Mouse (Mus musculus) 3T3-L1 (cell line): Measurements from ENCODE around the gene Olfr1392.

Source experiments
- DNase-seq: peaks from one replicate; pipeline ENCODE4 v3.0.0-alpha.2; 2015; ENCODE audit warnings: low read depth, low spot score

The Olfr1392 gene

GRCm38 (mm10) chr11:49251380-49251761 lies 33.7 kb upstream of the Olfr1392 start:
- no peak for DNase-seq

DNA sequence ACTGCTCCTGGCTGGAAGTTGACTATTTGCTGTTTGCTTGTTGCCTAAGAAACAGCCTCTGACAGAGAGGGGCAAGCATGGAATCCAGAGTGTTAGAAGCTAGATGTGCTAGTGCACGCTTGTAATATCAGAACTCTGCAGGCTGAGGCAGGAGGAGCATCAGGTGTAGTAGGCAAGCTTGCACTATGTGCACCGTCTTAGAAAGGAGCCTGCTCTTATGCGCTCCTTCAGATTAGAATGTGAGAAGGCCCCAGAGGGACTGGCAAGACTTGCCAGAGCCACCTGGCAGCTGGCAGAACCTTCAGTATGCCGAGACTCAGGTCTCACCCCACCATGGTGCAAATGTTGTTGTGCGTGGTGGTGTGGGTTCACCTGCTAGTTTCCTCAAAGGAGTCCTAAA lies 33.0 kb upstream of the Olfr1392 start:
- DNase-seq, result no peak

DNA sequence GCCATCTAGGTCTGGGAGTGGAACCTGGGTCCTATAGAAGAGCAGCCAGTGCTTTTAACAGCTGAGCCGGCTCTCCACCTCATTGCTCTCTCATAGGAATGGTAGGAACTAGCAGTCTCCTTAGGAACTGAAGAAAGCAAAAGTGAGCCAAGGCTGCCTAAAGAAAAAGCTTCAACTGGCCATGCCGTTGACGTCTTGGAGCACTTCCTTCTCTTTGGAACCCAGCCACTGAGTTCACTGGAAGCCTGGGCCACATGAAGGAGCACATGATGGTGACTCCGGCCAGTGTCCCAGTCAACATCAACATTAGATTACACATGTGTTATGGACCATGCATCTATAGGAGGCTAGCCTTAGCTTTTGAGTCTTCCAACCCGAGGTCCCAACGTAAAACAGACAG lies 32.0 kb upstream of the Olfr1392 start:
- no peak for DNase-seq

GRCm38 (mm10) chr11:49259296-49259695 lies 25.8 kb upstream of the Olfr1392 start:
- no peak for DNase-seq

GRCm38 (mm10) chr11:49259829-49260228 lies 25.3 kb upstream of the Olfr1392 start:
- no peak for DNase-seq

GRCm38 (mm10) chr11:49260598-49261312 lies 24.3 kb upstream of the Olfr1392 start:
- DNase-seq, result no peak

DNA sequence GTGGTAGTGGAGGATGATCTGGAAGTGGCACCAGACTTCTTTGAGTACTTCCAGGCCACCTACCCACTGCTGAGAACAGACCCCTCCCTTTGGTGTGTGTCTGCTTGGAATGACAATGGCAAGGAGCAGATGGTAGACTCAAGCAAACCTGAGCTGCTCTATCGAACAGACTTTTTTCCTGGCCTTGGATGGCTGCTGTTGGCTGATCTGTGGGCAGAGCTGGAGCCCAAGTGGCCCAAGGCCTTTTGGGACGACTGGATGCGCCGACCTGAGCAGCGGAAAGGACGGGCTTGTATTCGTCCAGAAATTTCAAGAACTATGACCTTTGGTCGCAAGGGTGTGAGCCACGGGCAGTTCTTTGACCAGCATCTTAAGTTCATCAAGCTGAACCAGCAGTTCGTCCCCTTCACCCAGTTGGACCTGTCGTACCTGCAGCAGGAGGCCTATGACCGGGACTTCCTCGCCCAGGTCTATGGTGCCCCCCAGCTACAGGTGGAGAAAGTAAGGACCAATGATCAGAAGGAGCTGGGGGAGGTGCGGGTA lies 23.7 kb upstream of the Olfr1392 start:
- DNase-seq, result no peak

- no peak for DNase-seq
Observed at GRCm38 (mm10) chr11:49262286-49262685, 22.8 kb upstream of the Olfr1392 start.

DNA sequence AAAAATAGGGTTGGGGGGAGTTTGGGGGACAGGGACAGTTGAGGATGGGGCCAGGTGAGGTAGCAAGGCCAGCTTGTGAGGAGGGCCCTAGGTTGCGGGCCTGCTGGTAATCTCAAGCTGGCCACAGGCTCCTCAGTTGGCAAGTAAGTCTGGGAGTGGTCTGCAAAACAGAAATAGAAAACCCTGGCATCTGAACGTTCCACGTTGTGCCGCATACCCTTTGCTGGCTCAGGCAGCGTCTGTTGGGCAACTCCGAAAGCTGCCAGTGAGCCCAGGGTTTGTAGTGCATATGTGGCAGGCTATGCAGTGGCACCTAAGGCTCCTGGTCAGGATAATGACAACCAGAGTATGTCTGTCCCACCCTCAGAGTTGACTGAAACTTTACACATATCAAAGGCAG lies 21.9 kb upstream of the Olfr1392 start:
- no peak for DNase-seq

DNA sequence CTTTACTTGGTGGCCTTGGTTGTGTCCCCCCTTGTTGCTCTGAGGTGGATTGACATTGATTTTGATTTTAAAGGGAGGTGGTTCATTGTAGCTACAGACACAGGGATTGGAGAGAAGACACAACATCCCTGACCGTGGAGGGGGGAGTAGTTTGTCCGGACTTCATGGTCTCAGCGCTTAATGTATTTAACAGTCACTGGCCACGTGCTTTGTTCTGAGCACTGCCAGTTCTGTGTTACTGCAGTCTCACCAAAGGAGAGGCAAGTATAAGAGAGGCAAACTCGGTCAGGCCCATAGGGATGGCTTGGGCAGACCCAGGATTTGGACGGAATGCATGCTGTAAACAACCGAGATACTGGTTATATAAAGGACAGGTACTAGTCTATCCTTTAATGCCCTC lies 21.0 kb upstream of the Olfr1392 start:
- no peak for DNase-seq

GRCm38 (mm10) chr11:49264622-49265021 lies 20.5 kb upstream of the Olfr1392 start:
- DNase-seq, result no peak

DNA sequence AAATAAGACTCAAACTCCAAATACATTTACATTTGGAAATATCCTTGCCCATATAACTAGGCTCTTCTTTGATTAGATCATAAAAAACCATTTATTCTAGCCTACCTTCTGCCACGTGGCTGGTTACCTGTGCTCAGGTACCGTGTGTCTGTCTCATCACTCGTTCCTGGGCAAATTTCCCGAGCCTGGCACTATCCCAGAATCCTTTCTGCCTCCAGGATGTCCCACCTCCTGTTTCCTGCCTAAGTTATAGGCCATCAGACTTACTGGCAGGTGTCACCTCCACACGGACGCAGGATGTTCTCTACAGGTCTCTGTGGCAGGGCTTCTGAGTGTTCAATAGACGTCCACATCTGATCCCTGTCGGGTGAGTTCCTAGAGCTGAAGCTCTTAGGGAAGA lies 20.0 kb upstream of the Olfr1392 start:
- DNase-seq, result no peak

- DNase-seq, result no peak
Observed at GRCm38 (mm10) chr11:49266671-49267070, 18.4 kb upstream of the Olfr1392 start.

GRCm38 (mm10) chr11:49267316-49267715 lies 17.8 kb upstream of the Olfr1392 start:
- DNase-seq, result no peak

DNA sequence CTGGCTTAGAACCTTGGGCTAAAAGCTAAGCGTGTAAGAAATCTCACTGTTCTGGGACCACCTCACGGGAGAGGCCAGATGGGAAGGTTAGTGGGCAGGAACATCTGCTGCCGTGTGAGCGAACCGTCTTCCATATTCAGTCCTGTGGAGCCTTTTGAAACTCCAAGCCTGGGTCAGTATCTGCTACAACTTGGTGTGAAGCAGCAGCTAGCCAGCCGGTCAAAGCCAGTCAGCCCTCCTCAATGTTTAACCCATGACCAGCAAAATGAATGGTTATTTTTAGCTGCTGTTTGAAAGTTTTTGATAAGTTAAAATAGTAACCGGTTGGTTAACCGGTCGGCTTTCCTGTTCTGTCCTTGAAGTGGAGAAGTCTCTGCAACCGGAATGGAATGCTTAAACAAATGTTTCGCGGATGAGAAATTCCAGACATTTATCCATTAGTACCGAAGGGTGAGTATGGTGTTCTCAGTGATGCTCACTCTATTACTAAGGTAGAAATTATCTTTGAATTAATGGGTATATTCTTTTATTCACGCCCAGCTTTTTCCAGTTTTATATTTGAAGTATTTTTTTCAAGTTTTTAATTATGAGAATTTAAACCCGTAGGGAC lies 17.0 kb upstream of the Olfr1392 start:
- no peak for DNase-seq

DNA sequence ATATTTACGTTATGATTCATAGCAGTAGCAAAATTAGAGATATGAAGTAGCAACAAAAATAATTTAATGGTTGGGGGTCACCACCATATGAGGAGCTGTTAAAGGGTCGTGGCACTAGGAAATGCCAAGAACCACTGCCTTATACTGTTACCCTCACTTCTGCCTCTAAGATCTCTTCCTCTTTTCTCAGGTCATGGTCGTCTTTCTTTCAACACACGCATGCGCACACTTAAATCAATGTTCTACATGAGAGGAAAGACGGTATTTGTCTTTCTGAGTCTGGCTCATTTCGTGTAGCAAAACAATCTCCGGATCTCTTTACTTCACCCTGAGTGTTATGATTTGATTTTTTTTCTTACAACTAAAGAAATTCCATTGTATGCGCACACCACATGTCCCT lies 15.3 kb upstream of the Olfr1392 start:
- no peak for DNase-seq

GRCm38 (mm10) chr11:49270368-49270767 lies 14.7 kb upstream of the Olfr1392 start:
- no peak for DNase-seq

- peak; percentile 82 for DNase-seq
Observed at GRCm38 (mm10) chr11:49271334-49271733, 13.7 kb upstream of the Olfr1392 start.

DNA sequence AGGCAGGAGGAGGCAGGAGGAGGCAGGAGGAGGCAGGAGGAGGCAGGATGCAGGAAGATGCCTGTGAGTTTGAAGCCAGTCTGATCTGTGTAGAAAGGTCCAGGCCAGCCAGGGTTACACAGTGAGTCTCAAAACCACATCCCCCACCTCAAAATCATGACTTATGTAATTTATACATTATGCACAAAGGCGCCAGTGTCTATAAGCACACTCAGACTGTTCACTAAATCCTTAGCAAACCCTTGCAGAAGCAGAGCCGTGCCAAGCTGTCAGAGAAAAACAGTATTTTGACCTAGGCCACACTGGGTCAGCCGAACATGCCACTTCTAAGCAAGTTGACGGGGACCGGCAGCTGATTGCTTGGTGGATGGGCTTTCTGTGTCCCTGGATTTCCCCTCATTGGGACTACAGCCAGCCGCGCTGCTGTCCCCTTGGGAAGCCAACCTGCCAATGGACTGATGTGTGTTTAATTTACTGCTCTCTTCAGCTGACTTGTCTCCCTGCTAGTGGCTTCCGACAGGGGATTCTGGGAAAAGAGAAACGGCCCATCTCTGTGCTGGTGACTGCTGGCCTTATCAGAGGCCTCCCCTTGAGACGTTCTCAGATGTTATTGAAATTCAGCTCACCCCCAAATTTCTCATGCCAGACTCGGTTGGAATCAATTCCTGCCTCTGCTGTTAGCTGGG lies 11.1 kb upstream of the Olfr1392 start:
- no peak for DNase-seq

DNA sequence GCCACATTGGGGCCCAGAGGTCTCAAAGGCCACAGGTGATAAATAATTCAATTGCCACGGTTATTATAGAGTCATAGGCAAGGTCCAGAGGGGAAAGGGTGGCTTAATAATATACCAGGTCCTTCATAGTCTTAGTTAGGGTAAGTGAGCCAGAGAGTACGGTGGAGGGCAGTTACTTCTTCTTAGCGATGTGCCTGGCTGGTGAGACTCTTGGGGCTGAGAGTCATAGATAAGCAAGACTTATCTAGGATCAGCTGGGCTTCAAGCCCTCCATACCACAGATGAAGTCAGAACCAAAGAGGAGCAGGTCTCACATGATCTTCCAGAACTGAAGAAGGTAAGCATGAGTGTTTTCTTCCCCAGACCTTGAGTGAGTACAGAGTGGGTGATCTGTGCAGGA lies 6.9 kb upstream of the Olfr1392 start, which contains the start of gene Olfr1393:
Gene Olfr1393 (plus strand): TSS at position 83 of the 400 bp plus-strand sequence.
- no peak for DNase-seq

- no peak for DNase-seq
Observed at GRCm38 (mm10) chr11:49287251-49287650, 2.2 kb downstream of the Olfr1392 start.

- no peak for DNase-seq
Observed at GRCm38 (mm10) chr11:49292777-49293176, 7.7 kb downstream of the Olfr1392 start.

- DNase-seq, result no peak
Observed at GRCm38 (mm10) chr11:49304441-49304840, 19.4 kb downstream of the Olfr1392 start, which contains the start of gene Olfr10. Olfr10 (plus strand) TSS chr11:49304741.
